Mouse (Mus musculus) kidney, adult 18-20 months (tissue): ENCODE data around the gene Stap1.

ENCODE experiments used
- DNase-seq: peaks from one replicate; pipeline ENCODE4 v3.0.0; 2021

The Stap1 gene

GRCm38 (mm10) chr5:86071538-86071937 is at the start of gene Stap1:
Gene Stap1 (plus strand): TSS chr5:86071746.
- no peak for DNase-seq

- DNase-seq = no peak
Observed at GRCm38 (mm10) chr5:86029820-86030219, 41.7 kb upstream of the Stap1 start.

- no peak for DNase-seq
Observed at GRCm38 (mm10) chr5:86063501-86063900, 8.0 kb upstream of the Stap1 start.

- peak; percentile 98 for DNase-seq
Observed at GRCm38 (mm10) chr5:86065101-86065875, 6.3 kb upstream of the Stap1 start, which contains the start of gene Cenpc1. Gene Cenpc1 (minus strand): TSS chr5:86065583.

- DNase-seq = no peak
Observed at GRCm38 (mm10) chr5:86065876-86066550, 5.5 kb upstream of the Stap1 start.

GRCm38 (mm10) chr5:86066551-86066929 is 5.0 kb upstream of the Stap1 start:
- DNase-seq = peak; percentile 92

- no peak for DNase-seq
Observed at GRCm38 (mm10) chr5:86068451-86068850, 3.1 kb upstream of the Stap1 start.

GRCm38 (mm10) chr5:86069121-86069520 is 2.4 kb upstream of the Stap1 start:
- no peak for DNase-seq

GRCm38 (mm10) chr5:86072756-86073386 is 1.3 kb downstream of the Stap1 start:
- DNase-seq = no peak

GRCm38 (mm10) chr5:86078720-86079334 is 7.3 kb downstream of the Stap1 start:
- no peak for DNase-seq

- no peak for DNase-seq
Observed at GRCm38 (mm10) chr5:86083987-86084386, 12.4 kb downstream of the Stap1 start.

- no peak for DNase-seq
Observed at GRCm38 (mm10) chr5:86084979-86085378, 13.4 kb downstream of the Stap1 start.

- DNase-seq = no peak
Observed at GRCm38 (mm10) chr5:86086751-86087150, 15.2 kb downstream of the Stap1 start.

- no peak for DNase-seq
Observed at GRCm38 (mm10) chr5:86094754-86095153, 23.2 kb downstream of the Stap1 start.

- no peak for DNase-seq
Observed at GRCm38 (mm10) chr5:86098988-86099387, 27.4 kb downstream of the Stap1 start.

- DNase-seq = no peak
Observed at GRCm38 (mm10) chr5:86100621-86101020, 29.1 kb downstream of the Stap1 start.

- DNase-seq = no peak
Observed at GRCm38 (mm10) chr5:86102176-86102575, 30.6 kb downstream of the Stap1 start.

- DNase-seq = no peak
Observed at GRCm38 (mm10) chr5:86106610-86107009, 35.1 kb downstream of the Stap1 start.

- DNase-seq = no peak
Observed at GRCm38 (mm10) chr5:86111074-86111473, 39.5 kb downstream of the Stap1 start.

GRCm38 (mm10) chr5:86113037-86113436 is 41.5 kb downstream of the Stap1 start:
- DNase-seq = no peak

GRCm38 (mm10) chr5:86113997-86114396 is 42.5 kb downstream of the Stap1 start:
- DNase-seq = no peak

GRCm38 (mm10) chr5:86118457-86119094 is 47.0 kb downstream of the Stap1 start:
- no peak for DNase-seq

- DNase-seq = no peak
Observed at GRCm38 (mm10) chr5:86128749-86129148, 57.2 kb downstream of the Stap1 start.
